Mouse (Mus musculus) testis, adult 2 months (tissue): ENCODE results near the gene Irx2.

ENCODE experiments used
- CTCF ChIP-seq: fragments of 200-500 bp; IDR thresholded peaks from 2 replicates; pipeline ENCODE4 v1.5.1; 2012; ENCODE audit warnings: low read depth, mild to moderate bottlenecking, inconsistent platforms, low read length, moderate library complexity; ENCODE audit not compliant: control insufficient read depth, insufficient read depth, insufficient replicate concordance
- POLR2A ChIP-seq: fragments of 200-500 bp; IDR thresholded peaks from 2 replicates; pipeline ENCODE4 v1.6.1; 2012; ENCODE audit warnings: low read depth, mild to moderate bottlenecking, inconsistent platforms, low read length, moderate library complexity; ENCODE audit not compliant: control insufficient read depth

DNA sequence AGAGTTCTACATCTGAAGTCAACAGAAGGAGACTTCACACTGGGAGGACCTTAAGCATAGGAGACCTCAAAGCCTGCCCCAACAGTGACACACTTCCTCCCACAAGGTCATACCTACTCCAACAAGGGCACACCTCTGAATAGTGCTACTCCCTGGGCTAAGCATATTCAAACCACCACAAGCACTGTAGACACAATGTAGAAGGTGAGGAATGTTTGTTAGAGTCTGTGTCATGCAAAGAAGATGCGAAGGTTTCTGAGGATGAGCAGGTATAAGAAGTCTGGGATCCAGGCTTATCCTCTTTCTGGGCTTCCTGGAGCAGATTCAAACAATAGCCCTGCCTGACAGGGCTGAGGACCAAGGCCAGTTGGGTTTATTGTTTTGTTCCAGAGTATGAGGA, 47.2 kb downstream of the Irx2 start:
- TF ChIP-seq POLR2A (no peak), CTCF (no peak)
